Mouse (Mus musculus) cerebellum, adult 2 months (tissue): ENCODE measurements around the gene Kctd15.

Experiments
- CTCF ChIP-seq: fragments of 200-500 bp; IDR thresholded peaks from 2 replicates; pipeline ENCODE4 v1.5.1; 2011; ENCODE audit warnings: low read depth, mild to moderate bottlenecking, control low read depth, low read length, moderate library complexity, borderline replicate concordance; ENCODE audit not compliant: insufficient read depth
- POLR2A ChIP-seq: fragments of 200-500 bp; IDR thresholded peaks from 2 replicates; pipeline ENCODE4 v1.6.1; 2011; ENCODE audit warnings: low read length, control low read depth, borderline replicate concordance; ENCODE audit not compliant: insufficient read depth

GRCm38 (mm10) chr7:34620411-34620810 is 36.1 kb downstream of the Kctd15 start:
- TF ChIP-seq POLR2A (no peak), CTCF (no peak)
